Mouse (Mus musculus) adrenal gland, postnatal 10 days (tissue): Measurements from ENCODE around the gene Nufip2. TPM values are rescaled to one million over a fixed set of nuclear protein-coding genes. Genes with fewer than 3 reads are reported as not detected.
"Not testable (repeated sequence)": the region's sequence is repeated elsewhere in the genome, so short reads cannot be mapped to it uniquely, and the experiment has no call there.

Source experiments
- DNase-seq: peaks from one replicate; pipeline ENCODE4 v3.0.0; 2021; ENCODE audit warnings: mixed read lengths
- total RNA-seq, 2 experiments: library from RNA; stranded (reverse); gene quantifications; 2 replicates each; pipeline ENCODE4 v1.2.3; 2021

The Nufip2 gene
- total RNA-seq, 2 experiments from 2014 or later = 66.1 to 69.1 TPM

GRCm38 (mm10) chr11:77709039-77709438 lies 23.1 kb downstream of the Nufip2 start:
- no peak for DNase-seq

GRCm38 (mm10) chr11:77713736-77714135 lies 27.8 kb downstream of the Nufip2 start:
- DNase-seq = no peak

DNA sequence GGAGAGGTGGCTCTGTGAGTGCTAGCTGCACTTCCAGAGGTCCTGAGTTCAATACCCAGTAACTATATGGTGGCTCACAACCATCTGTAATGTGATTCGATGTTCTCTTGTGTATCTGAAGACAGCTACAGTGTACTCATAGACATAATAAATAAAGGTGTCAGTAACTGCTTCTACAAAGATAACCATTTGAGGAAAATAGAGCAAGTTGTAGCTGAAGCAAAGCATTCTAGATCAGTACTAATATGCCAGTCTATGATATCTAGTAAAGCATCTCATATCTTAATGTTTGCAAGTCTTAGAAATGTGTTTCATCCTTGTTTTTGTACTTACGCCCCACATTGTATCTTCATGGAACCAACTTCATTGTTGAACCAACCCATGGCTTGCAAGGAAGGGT lies 33.1 kb downstream of the Nufip2 start:
- DNase-seq = no peak

GRCm38 (mm10) chr11:77721389-77721788 lies 35.4 kb downstream of the Nufip2 start:
- DNase-seq = no peak

- DNase-seq = no peak
Measured at GRCm38 (mm10) chr11:77724766-77725165, 38.8 kb downstream of the Nufip2 start.

DNA sequence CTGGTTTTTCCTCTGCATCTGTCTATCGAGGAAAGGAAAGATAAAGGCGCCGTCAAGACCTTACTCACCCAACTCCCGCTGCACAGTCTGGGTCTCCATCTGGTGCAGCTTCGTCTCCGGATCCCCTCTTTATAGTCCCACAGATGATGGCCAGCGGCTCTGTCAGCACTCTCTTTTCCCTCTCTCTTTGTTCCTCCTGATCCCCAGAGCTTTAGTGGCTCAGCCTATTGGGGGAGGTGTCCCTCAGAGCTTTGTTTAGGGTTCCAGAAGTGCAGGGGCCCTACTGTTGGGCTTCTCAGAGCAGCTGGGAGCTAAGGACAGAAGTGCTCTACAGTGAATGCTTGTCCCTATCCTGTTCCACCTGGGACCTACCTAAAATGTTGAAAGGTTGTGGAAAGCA lies 39.2 kb downstream of the Nufip2 start, which contains the start of gene Cryba1:
Gene Cryba1, minus strand, starts transcription at position 101 of the 400 bp plus-strand sequence.
- DNase-seq = no peak

GRCm38 (mm10) chr11:77728587-77728986 lies 42.6 kb downstream of the Nufip2 start:
- peak; percentile 72 for DNase-seq

- DNase-seq = peak; percentile 94
Measured at GRCm38 (mm10) chr11:77737289-77737688, 51.3 kb downstream of the Nufip2 start.

DNA sequence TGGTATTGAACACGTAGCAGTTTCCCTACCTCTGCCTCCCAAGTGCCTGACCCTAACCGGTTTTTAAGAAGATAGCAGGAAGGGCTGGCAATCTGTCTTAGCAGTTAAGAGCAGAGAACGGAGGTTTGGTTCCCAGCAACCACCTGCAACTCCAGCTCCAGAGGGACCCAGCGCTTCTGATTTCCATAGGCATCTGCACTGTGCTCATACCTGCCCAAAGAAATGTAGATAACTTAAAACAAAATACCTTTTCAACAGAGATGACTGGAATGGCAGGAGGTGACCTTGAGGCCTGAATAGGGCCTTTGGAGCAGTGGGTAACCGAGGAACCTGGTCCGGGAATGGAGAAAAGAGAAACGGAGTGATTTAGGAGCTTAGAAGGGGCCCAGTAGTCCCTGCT lies 52.6 kb downstream of the Nufip2 start:
- no peak for DNase-seq

DNA sequence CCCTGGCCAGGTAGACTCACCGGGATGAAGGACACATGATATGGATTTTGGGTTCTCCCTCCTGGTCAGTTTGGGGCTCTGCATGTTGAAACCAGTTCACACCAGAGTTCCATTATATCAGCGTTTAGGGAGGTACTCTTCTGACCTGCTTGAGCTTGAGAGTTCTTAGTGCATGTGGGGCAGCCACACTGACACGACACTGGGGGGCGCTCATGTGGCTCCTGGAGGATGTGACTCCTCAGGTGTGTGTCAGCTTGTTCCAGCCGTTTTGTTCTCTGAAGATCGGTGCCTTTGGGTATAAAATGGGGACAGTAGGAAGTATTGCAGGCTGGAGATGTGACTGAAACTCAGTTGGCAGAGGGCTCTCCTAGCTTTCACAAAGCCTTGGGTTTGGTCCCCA lies 58.0 kb downstream of the Nufip2 start:
- DNase-seq = peak; percentile 64

DNA sequence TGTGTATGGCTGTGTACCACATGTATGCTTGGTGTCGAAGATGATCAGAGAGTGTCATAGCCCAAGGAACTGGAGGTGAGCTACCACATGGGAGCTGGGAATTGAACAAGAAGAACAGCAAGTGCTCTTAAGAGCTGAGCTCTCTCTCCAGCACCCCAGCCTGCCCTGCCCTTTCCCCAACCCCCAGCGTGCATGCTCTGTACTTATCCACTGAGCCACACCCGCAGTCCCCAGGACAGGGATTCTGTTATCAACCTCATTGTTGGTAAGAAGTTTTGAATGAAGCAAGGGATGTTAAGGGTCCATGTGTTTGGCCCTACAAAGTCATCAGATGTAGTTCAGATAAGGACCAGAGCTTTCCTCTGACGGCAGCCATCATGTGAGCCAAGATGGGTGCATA lies 60.7 kb downstream of the Nufip2 start:
- no peak for DNase-seq

GRCm38 (mm10) chr11:77747103-77747502 lies 61.1 kb downstream of the Nufip2 start:
- DNase-seq = not testable (repeated sequence)

GRCm38 (mm10) chr11:77748996-77749395 lies 63.0 kb downstream of the Nufip2 start:
- peak; percentile 61 for DNase-seq

- DNase-seq = no peak
Measured at GRCm38 (mm10) chr11:77752525-77752924, 66.6 kb downstream of the Nufip2 start.

GRCm38 (mm10) chr11:77753469-77753868 lies 67.5 kb downstream of the Nufip2 start:
- DNase-seq = no peak

GRCm38 (mm10) chr11:77760031-77760430 lies 74.1 kb downstream of the Nufip2 start:
- DNase-seq = no peak

GRCm38 (mm10) chr11:77762783-77763672 lies 77.1 kb downstream of the Nufip2 start, which contains the start of gene Myo18a:
TSS of gene Myo18a (plus strand) at chr11:77763246.
- peak; percentile 97 for DNase-seq

GRCm38 (mm10) chr11:77763673-77764340 lies 77.9 kb downstream of the Nufip2 start:
- peak; percentile 65 for DNase-seq

DNA sequence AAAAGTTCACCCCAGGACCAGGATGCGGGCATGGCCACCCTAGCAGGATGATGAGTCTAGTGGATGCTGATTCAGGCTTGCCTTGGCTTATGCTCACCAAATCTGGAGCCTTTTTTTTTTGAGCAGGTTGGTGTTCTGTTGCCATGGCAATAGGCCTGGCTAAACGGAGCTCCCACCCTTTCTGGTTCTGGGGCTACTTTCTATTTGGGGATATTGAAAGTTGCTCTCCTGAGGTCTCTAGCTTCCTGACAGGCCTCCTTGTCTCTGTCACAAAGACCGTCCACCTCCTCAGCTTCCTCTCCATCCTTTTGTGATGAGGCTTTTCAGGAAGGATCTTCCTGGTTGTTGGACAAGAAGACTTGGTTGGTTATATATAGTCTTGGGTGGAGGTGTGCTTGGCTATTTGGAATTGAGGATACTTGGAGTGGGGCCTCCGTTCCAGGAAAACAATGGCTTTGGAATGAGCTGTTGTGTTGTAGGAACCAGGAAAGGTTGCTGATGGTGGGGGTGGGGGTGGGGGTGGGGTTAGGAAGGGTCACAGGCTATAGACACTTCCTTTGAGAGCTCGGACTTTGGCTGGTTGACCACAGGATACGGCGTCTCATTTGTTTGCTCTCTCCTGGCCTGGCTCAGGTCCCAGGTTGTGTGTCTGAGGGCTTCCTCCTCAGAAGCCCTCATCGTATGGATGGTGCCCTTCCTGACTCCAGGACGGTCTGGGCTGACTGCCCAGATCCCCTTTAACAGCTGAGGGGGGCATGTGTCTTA lies 78.9 kb downstream of the Nufip2 start:
- peak; percentile 46 for DNase-seq

DNA sequence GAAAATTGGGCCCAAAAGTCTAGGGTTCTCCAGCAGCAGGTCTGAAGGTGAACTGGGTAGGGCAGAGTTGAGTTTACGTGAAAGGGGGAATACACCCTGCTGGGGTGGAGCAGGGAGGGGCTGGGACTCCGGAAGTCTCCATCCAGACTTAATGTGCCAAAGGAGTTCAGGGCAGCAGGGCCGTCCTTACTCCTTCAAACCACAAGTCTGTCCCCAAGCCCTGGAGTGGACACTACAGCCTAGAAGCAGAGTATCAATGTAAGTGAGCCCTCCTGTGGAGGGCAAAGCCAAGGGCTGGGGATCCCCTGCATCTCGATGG lies 79.5 kb downstream of the Nufip2 start:
- DNase-seq = no peak

DNA sequence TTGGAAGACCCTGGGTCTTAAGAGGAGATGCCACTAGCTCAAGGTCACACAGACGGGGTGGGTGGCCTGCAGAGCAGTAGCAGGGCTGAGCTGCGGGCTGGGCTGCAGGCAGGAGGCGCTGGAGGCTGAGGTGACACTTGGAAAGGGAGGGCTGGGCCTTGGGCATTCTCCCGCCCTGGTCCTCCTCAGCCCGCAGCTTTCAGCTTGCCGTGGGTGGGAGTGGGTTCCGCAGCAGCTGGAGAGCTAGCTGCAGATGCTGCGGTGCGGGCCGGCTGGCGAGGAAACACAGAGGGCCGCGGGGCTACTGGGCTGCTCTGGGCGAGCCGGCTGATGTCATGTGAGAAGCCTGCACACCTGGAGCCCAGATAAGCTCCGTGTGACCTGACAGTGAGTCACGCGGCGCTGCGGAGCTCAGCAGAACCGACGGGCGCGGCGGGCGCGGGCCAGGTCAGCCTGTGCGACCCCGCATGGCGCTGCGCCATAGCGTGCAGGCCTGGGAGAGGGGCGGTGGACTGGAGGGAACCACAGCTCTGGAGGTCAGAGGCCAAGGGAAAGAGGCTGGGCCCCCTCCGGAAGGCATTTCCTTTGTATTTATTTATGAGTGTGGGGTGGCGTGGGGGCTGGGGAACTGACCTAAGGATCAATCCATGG lies 80.5 kb downstream of the Nufip2 start:
- peak; percentile 75 for DNase-seq

- no peak for DNase-seq
Measured at GRCm38 (mm10) chr11:77769496-77769895, 83.5 kb downstream of the Nufip2 start.
